Mouse (Mus musculus) limb, embryonic 11.5 days (tissue): ENCODE measurements at regions not wholly inside any gene's neighbourhood (a gene's known extent, or its start where the extent isn't known, plus 50 kb on each side); places are given as distances from the start of the nearest gene placed in this dataset.
"Not testable (repeated sequence)": the region's sequence is repeated elsewhere in the genome, so short reads cannot be mapped to it uniquely, and the experiment has no call there.

Experiments
- ATAC-seq: fragments of 200-750 bp; cut with Nextera tagmentation; 2 replicates; pipeline ENCODE4 v1.8.0; 2017; ENCODE audit warnings: low read depth; ENCODE audit not compliant: insufficient number of reproducible peaks, low FRiP score, low TSS enrichment
- DNase-seq: peaks from one replicate; pipeline ENCODE4 v3.0.0-alpha.2; 2015; ENCODE audit warnings: low spot score
- H3K27ac ChIP-seq: fragments of 300-500 bp; sonication (generic); replicated peaks from 2 replicates; pipeline ENCODE4 v1.5.1; 2014; ENCODE audit warnings: low read depth, mild to moderate bottlenecking, low read length
- H3K27me3 ChIP-seq: fragments of 300-500 bp; sonication (generic); 2 replicates; pipeline ENCODE4 v1.6.1; 2014; ENCODE audit warnings: mild to moderate bottlenecking, low read length, mixed read lengths; ENCODE audit not compliant: control insufficient read depth, insufficient read depth
- H3K36me3 ChIP-seq: fragments of 300-500 bp; sonication (generic); 2 replicates; pipeline ENCODE4 v1.6.1; 2014; ENCODE audit warnings: mild to moderate bottlenecking, low read length, moderate library complexity, mixed read lengths; ENCODE audit not compliant: control insufficient read depth, insufficient read depth
- H3K4me1 ChIP-seq: fragments of 300-500 bp; sonication (generic); 2 replicates; pipeline ENCODE4 v1.6.1; 2014; ENCODE audit warnings: low read length, mixed read lengths; ENCODE audit not compliant: control insufficient read depth, insufficient read depth
- H3K4me2 ChIP-seq: fragments of 300-500 bp; sonication (generic); 2 replicates; pipeline ENCODE4 v1.6.1; 2014; ENCODE audit warnings: low read depth, mild to moderate bottlenecking, moderate library complexity; ENCODE audit not compliant: severe bottlenecking
- H3K4me3 ChIP-seq: fragments of 300-500 bp; sonication (generic); 2 replicates; pipeline ENCODE4 v1.5.1; 2014; ENCODE audit warnings: low read depth, low read length
- H3K9ac ChIP-seq: fragments of 300-500 bp; sonication (generic); 2 replicates; pipeline ENCODE4 v1.6.1; 2014; ENCODE audit warnings: mild to moderate bottlenecking, low read length
- H3K9me3 ChIP-seq: fragments of 300-500 bp; sonication (generic); 2 replicates; pipeline ENCODE4 v1.6.1; 2016; ENCODE audit warnings: low read length; ENCODE audit not compliant: control insufficient read depth
- WGBS: fragments of 180-500 bp; shearing (Covaris S2); extraction: QIAGEN DNeasy Blood & Tissue Kit; methylation state at CpG from one replicate; pipeline ENCODE4 v1.1.7; 2014; 5-methylcytosine and 5-hydroxymethylcytosine counted together

- whole genome bisulfite sequencing, result 86% methylated on average over 6 of the region's 6 CpGs
- ATAC-seq, result no peak
- no peaks in the 10 kb centered on the region for H3K27me3 ChIP-seq
Measured at GRCm38 (mm10) chr10:104686669-104687068, 492.8 kb downstream of the Gm4340 start.

GRCm38 (mm10) chr10:104694974-104695373, 501.1 kb downstream of the Gm4340 start:
- DNase-seq, result no peak
- ATAC-seq, result no peak
- no peaks in the 10 kb centered on the region for H3K27me3 ChIP-seq
- H3K27ac ChIP-seq, result no peak overlapping the region
- H3K9me3 ChIP-seq, result no peaks in the 10 kb centered on the region
- no peak overlapping the region for H3K4me2 ChIP-seq
- H3K36me3 ChIP-seq, result no peaks in the 10 kb centered on the region
- H3K4me3 ChIP-seq, result no peak overlapping the region
- no peaks in the 10 kb centered on the region for H3K4me1 ChIP-seq
- WGBS, result 91% methylated on average over 3 of the region's 3 CpGs
- H3K9ac ChIP-seq, result no peak overlapping the region

More at GRCm38 (mm10) chr10:104686669-104687068, 492.8 kb downstream of the Gm4340 start:
- Histone ChIP-seq H3K9me3 (no peaks in the 10 kb centered on the region), H3K36me3 (no peaks in the 10 kb centered on the region), H3K27ac (no peak overlapping the region), H3K4me1 (no peaks in the 10 kb centered on the region), H3K4me2 (no peak overlapping the region), H3K4me3 (no peak overlapping the region), H3K9ac (no peak overlapping the region)
- no peak for DNase-seq

DNA sequence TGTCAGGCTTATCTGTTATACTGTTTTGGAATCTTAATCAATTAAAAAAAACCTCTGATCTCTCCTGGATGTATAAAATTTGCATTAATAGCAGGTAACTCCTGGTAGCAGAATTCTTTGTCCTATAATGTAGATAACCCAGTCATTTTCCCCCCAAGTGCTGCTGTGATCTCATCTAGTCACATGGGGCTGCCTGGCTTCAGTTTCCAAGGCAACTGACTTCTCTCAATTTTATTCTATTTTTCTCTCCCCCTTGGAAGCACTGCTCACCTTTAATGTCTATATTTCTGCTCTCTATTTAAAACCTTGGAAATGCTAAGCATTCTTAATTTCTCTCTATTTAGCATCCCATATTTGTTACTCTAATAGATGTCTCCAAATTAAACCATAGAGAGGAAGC, 515.1 kb downstream of the Gm4340 start:
- H3K4me3 ChIP-seq, result no peak overlapping the region

GRCm38 (mm10) chr10:104713281-104713915, 519.6 kb downstream of the Gm4340 start:
- DNase-seq, H3K4me2 ChIP-seq, H3K4me1 ChIP-seq, H3K36me3 ChIP-seq, H3K27ac ChIP-seq, H3K9me3 ChIP-seq, H3K27me3 ChIP-seq, H3K4me3 ChIP-seq, H3K9ac ChIP-seq, ATAC-seq: not testable (repeated sequence)
- 75% methylated on average over 5 of the region's 5 CpGs for WGBS

More for the DNA sequence above, 515.1 kb downstream of the Gm4340 start:
- Histone ChIP-seq H3K9ac (no peak overlapping the region), H3K4me2 (no peak overlapping the region), H3K4me1 (no peaks in the 10 kb centered on the region), H3K9me3 (no peaks in the 10 kb centered on the region), H3K36me3 (no peaks in the 10 kb centered on the region), H3K27me3 (no peaks in the 10 kb centered on the region), H3K27ac (no peak overlapping the region)
- ATAC-seq (no peak), DNase-seq (no peak)
